Mouse (Mus musculus): ENCODE measurements around the gene Slc30a10. TPM values are rescaled to one million over a fixed set of nuclear protein-coding genes. Genes with fewer than 3 reads are reported as not detected.
A peak's percentile ranks its signal among the peaks of the same experiment; 100 is the strongest.

Gene Slc30a10
- total RNA-seq, 2 experiments from 2014 or later = 14.7 to 16.2 TPM

- no peak for DNase-seq
- intact Hi-C loops (cut with DNase I) = no loop called here
These were observed 56.7 kb downstream of the Slc30a10 start for GRCm38 (mm10) chr1:185511306-185511705.

GRCm38 (mm10) chr1:185515526-185515979 lies 60.9 kb downstream of the Slc30a10 start:
- DNase-seq = no peak
- intact Hi-C loops (cut with DNase I) = no loop called here

GRCm38 (mm10) chr1:185516041-185516440 lies 61.4 kb downstream of the Slc30a10 start:
- no peak for DNase-seq
- intact Hi-C loops (cut with DNase I) = no loop called here

GRCm38 (mm10) chr1:185517566-185517965 lies 62.9 kb downstream of the Slc30a10 start:
- intact Hi-C loops (cut with DNase I) = no loop called here
- DNase-seq = peak; percentile 53

Other genes with a start within 250 kb of the Slc30a10 start
- gene Iars2, start 125.5 kb upstream of the Slc30a10 start, total RNA-seq (2021) = 10 to 100 TPM; 28.8 to 29.8 TPM
- 10 to 100 TPM; 51.3 to 53.3 TPM for gene Bpnt1, start 122.7 kb upstream of the Slc30a10 start, total RNA-seq (2021)
- gene Eprs, start 91.8 kb upstream of the Slc30a10 start, total RNA-seq (2021) = 100 to 1,000 TPM; 110 to 111 TPM

Measured in left cerebral cortex, postnatal 4 days (tissue).